Mouse (Mus musculus) midbrain, embryonic 13.5 days (tissue): ENCODE data around the gene Gm49388. TPM values are rescaled to one million over a fixed set of nuclear protein-coding genes. Genes with fewer than 3 reads are reported as not detected.

ENCODE experiments used
- ATAC-seq: fragments of 200-750 bp; cut with Nextera tagmentation; 2 replicates; pipeline ENCODE4 v1.8.0; 2017; ENCODE audit warnings: mild to moderate bottlenecking, moderate TSS enrichment, moderate library complexity
- H3K27ac ChIP-seq: fragments of 300-500 bp; sonication (generic); 2 replicates; pipeline ENCODE4 v1.5.1; 2015; ENCODE audit warnings: inconsistent platforms, mild to moderate bottlenecking, moderate library complexity
- H3K27me3 ChIP-seq: fragments of 300-500 bp; sonication (generic); 2 replicates; pipeline ENCODE4 v1.6.1; 2015; ENCODE audit warnings: mild to moderate bottlenecking, inconsistent platforms
- H3K36me3 ChIP-seq: fragments of 300-500 bp; sonication (generic); 2 replicates; pipeline ENCODE4 v1.6.1; 2015; ENCODE audit warnings: mild to moderate bottlenecking, inconsistent platforms
- H3K4me1 ChIP-seq: fragments of 300-500 bp; sonication (generic); replicated peaks from 2 replicates; pipeline ENCODE4 v1.6.1; 2015; ENCODE audit warnings: inconsistent platforms
- H3K4me2 ChIP-seq: fragments of 300-500 bp; sonication (generic); replicated peaks from 2 replicates; pipeline ENCODE4 v1.6.1; 2015; ENCODE audit warnings: moderate library complexity, mild to moderate bottlenecking, inconsistent platforms
- H3K4me3 ChIP-seq: fragments of 300-500 bp; sonication (generic); replicated peaks from 2 replicates; pipeline ENCODE4 v1.5.1; 2015; ENCODE audit warnings: mild to moderate bottlenecking, inconsistent platforms
- H3K9ac ChIP-seq: fragments of 300-500 bp; sonication (generic); replicated peaks from 2 replicates; pipeline ENCODE4 v1.6.1; 2015; ENCODE audit warnings: mild to moderate bottlenecking, inconsistent platforms
- H3K9me3 ChIP-seq: fragments of 300-500 bp; sonication (generic); 2 replicates; pipeline ENCODE4 v1.6.1; 2016; ENCODE audit warnings: mild to moderate bottlenecking, inconsistent platforms
- WGBS: fragments of 180-500 bp; shearing (Covaris S2); methylation state at CpG from one replicate; pipeline ENCODE4 v1.1.7; 2015; 5-methylcytosine and 5-hydroxymethylcytosine counted together
- polyA plus RNA-seq: library from polyadenylated mRNA; unstranded; fragments of >200 nt; fragmentation: Nextera tagmentation; extraction: Ambion mirVana; gene quantifications from 2 replicates; pipeline ENCODE4 v1.2.1, GENCODE M21; 2015

The Gm49388 gene
- polyA plus RNA-seq, 1 experiment from 2014 or later: not detected

- peaks cover 63% of the 10 kb centered on the region for H3K36me3 ChIP-seq
- ATAC-seq: no peak
- H3K27me3 ChIP-seq: no peaks in the 10 kb centered on the region
- WGBS: 85% methylated on average over 19 of the region's 19 CpGs
- H3K27ac ChIP-seq: no peak overlapping the region
- H3K9me3 ChIP-seq: no peaks in the 10 kb centered on the region
- no peak overlapping the region for H3K4me3 ChIP-seq
- no peak overlapping the region for H3K9ac ChIP-seq
- no peak overlapping the region for H3K4me2 ChIP-seq
- 0 out of 2 replicates have a peak, but pooled peaks cover 3% of the 10 kb centered on the region for H3K4me1 ChIP-seq
Observed at GRCm38 (mm10) chr7:127814241-127814921, 29.0 kb downstream of the Gm49388 start.

- Histone ChIP-seq H3K36me3 (peaks cover 54% of the 10 kb centered on the region), H3K9ac (no peak overlapping the region), H3K4me3 (no peak overlapping the region), H3K4me2 (no peak overlapping the region), H3K27me3 (no peaks in the 10 kb centered on the region), H3K27ac (no peak overlapping the region), H3K9me3 (no peaks in the 10 kb centered on the region), H3K4me1 (0 out of 2 replicates have a peak, but pooled peaks cover 3% of the 10 kb centered on the region)
- no peak for ATAC-seq
- WGBS: 96% methylated on average over 15 of the region's 15 CpGs
Observed at GRCm38 (mm10) chr7:127815116-127815665, 29.8 kb downstream of the Gm49388 start.

GRCm38 (mm10) chr7:127815954-127816821 lies 30.8 kb downstream of the Gm49388 start:
- ATAC-seq: no peak
- Histone ChIP-seq H3K4me2 (no peak overlapping the region), H3K4me3 (no peak overlapping the region), H3K4me1 (peaks cover 9% of the 10 kb centered on the region; the same call in 1 of the 2 replicates), H3K36me3 (peaks cover 45% of the 10 kb centered on the region), H3K9ac (0 out of 2 replicates have a peak overlapping the region, but pooled peaks have one; percentile 14), H3K27me3 (no peaks in the 10 kb centered on the region), H3K27ac (no peak overlapping the region), H3K9me3 (no peaks in the 10 kb centered on the region)
- WGBS: 75% methylated on average over 15 of the region's 15 CpGs

- Histone ChIP-seq H3K36me3 (peaks cover 37% of the 10 kb centered on the region), H3K4me2 (no peak overlapping the region), H3K4me3 (no peak overlapping the region), H3K27ac (no peak overlapping the region), H3K9me3 (no peaks in the 10 kb centered on the region), H3K4me1 (peaks cover 11% of the 10 kb centered on the region), H3K27me3 (no peaks in the 10 kb centered on the region), H3K9ac (no peak overlapping the region)
- 88% methylated on average over 7 of the region's 7 CpGs for WGBS
- no peak for ATAC-seq
Observed at GRCm38 (mm10) chr7:127817053-127817452, 31.6 kb downstream of the Gm49388 start.

- no peak overlapping the region for H3K4me2 ChIP-seq
- peaks cover 30% of the 10 kb centered on the region for H3K36me3 ChIP-seq
- no peaks in the 10 kb centered on the region for H3K9me3 ChIP-seq
- H3K4me3 ChIP-seq: no peak overlapping the region
- H3K27ac ChIP-seq: no peak overlapping the region
- no peaks in the 10 kb centered on the region for H3K27me3 ChIP-seq
- H3K9ac ChIP-seq: no peak overlapping the region
- ATAC-seq: no peak
- H3K4me1 ChIP-seq: peaks cover 19% of the 10 kb centered on the region
- 95% methylated on average over 5 of the region's 5 CpGs for WGBS
Observed at GRCm38 (mm10) chr7:127817776-127818175, 32.4 kb downstream of the Gm49388 start.

GRCm38 (mm10) chr7:127820836-127821509 lies 35.6 kb downstream of the Gm49388 start:
- H3K4me2 ChIP-seq: no peak overlapping the region
- H3K4me3 ChIP-seq: no peak overlapping the region
- ATAC-seq: no peak
- 78% methylated on average over 13 of the region's 13 CpGs for WGBS
- H3K9me3 ChIP-seq: no peaks in the 10 kb centered on the region
- 0 out of 2 replicates have a peak, but pooled peaks cover 7% of the 10 kb centered on the region for H3K36me3 ChIP-seq
- H3K4me1 ChIP-seq: peaks cover 37% of the 10 kb centered on the region
- no peak overlapping the region for H3K9ac ChIP-seq
- H3K27me3 ChIP-seq: no peaks in the 10 kb centered on the region
- H3K27ac ChIP-seq: no peak overlapping the region

GRCm38 (mm10) chr7:127822494-127822893 lies 37.1 kb downstream of the Gm49388 start:
- 88% methylated on average over 3 of the region's 3 CpGs for WGBS
- Histone ChIP-seq H3K9me3 (no peaks in the 10 kb centered on the region), H3K27me3 (no peaks in the 10 kb centered on the region), H3K4me3 (no peak overlapping the region), H3K27ac (no peak overlapping the region), H3K4me2 (peak overlapping the region; percentile 72), H3K36me3 (0 out of 2 replicates have a peak, but pooled peaks cover 2% of the 10 kb centered on the region), H3K9ac (no peak overlapping the region), H3K4me1 (peaks cover 34% of the 10 kb centered on the region)
- no peak for ATAC-seq

- Histone ChIP-seq H3K4me3 (peak overlapping the region; percentile 74), H3K27me3 (no peaks in the 10 kb centered on the region), H3K36me3 (no peaks in the 10 kb centered on the region), H3K4me2 (peak overlapping the region; percentile 72), H3K27ac (peak overlapping the region; percentile 90), H3K4me1 (peaks cover 34% of the 10 kb centered on the region), H3K9me3 (no peaks in the 10 kb centered on the region), H3K9ac (peak overlapping the region; percentile 88)
- 63% methylated on average over 11 of the region's 11 CpGs for WGBS
- ATAC-seq: peak; percentile 68
Observed at GRCm38 (mm10) chr7:127823236-127824171, 38.1 kb downstream of the Gm49388 start.

GRCm38 (mm10) chr7:127824176-127824871 lies 38.9 kb downstream of the Gm49388 start, which contains the start of the genes Stx4a and Stx1b:
TSS of gene Stx4a (plus strand) at chr7:127824294.
TSS of gene Stx1b (minus strand) at chr7:127824549.
- ATAC-seq: peak; percentile 96
- Histone ChIP-seq H3K27ac (peak within 1 kb of the TSS; percentile 90), H3K4me1 (peaks cover 34% of the 10 kb centered on the region), H3K4me3 (peak within 1 kb of the TSS; percentile 74), H3K4me2 (peak within 1 kb of the TSS; percentile 72), H3K36me3 (no peaks in the 10 kb centered on the region), H3K9ac (peak within 1 kb of the TSS; percentile 88), H3K27me3 (no peaks in the 10 kb centered on the region), H3K9me3 (no peaks in the 10 kb centered on the region)
- WGBS: 2% methylated on average over 33 of the region's 38 CpGs

- Histone ChIP-seq H3K9ac (no peak overlapping the region), H3K4me3 (no peak overlapping the region), H3K4me2 (no peak overlapping the region), H3K27me3 (no peaks in the 10 kb centered on the region), H3K4me1 (peaks cover 2% of the 10 kb centered on the region), H3K27ac (no peak overlapping the region), H3K36me3 (no peaks in the 10 kb centered on the region), H3K9me3 (no peaks in the 10 kb centered on the region)
- no peak for ATAC-seq
- WGBS: 80% methylated on average over 2 of the region's 2 CpGs
Observed at GRCm38 (mm10) chr7:127835550-127835949, 50.1 kb downstream of the Gm49388 start.
